Mouse (Mus musculus): ENCODE results near the gene Glt1d1. TPM values are rescaled to one million over a fixed set of nuclear protein-coding genes. Genes with fewer than 3 reads are reported as not detected.

The Glt1d1 gene
- total RNA-seq, 1 experiment: 12.3 TPM

GRCm38 (mm10) chr5:127631671-127632070 is 391 bp upstream of the Glt1d1 start:
- in situ Hi-C loops (cut with MboI; ENCODE audit: low sequenced_read_pairs in 2 of 2, unreplicated experiment in 2 of 2): no loop called here
- H3K27ac ChIP-seq (ENCODE audit: insufficient read depth, low read depth, low read length, poor library complexity, severe bottlenecking): no peak overlapping the region
- DNase-seq (ENCODE audit: low read depth, low spot score): no peak

DNA sequence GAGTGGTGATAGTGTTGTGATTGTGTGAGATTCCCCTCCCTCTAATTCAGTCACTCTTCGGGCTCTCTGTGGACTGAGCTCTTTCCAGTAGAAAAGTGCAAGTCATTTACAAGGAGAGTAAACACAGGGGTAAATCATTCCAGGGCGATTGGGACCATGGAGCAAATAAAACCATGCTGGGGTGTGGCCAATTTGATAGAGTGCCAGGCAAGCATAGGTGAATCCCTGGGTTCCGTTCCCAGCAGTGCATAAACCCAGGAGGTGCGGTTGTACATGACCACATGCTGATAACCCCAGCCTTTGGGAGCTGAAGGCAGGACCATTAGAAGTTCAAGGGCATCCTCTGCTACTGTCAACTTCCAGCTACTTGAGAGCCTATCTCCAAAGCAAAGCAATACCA is 1.1 kb downstream of the Glt1d1 start:
- no peak for TF ChIP-seq CHD2 (IDR thresholded peaks at IDR 0.05; ENCODE audit: low read depth, low read length)
- TF ChIP-seq ZC3H11A (IDR thresholded peaks at IDR 0.05; ENCODE audit: borderline replicate concordance, low read depth, low read length): no peak
- no peak for TF ChIP-seq MAFK (IDR thresholded peaks at IDR 0.05; ENCODE audit: insufficient read depth, low read depth, low read length)
- H3K36me3 ChIP-seq (ENCODE audit: control insufficient read depth, insufficient read depth, low read length, poor library complexity, severe bottlenecking): no peaks in the 10 kb centered on the region
- H3K9me3 ChIP-seq (ENCODE audit: control insufficient read depth, insufficient read depth, low read depth, low read length): no peaks in the 10 kb centered on the region
- H3K27ac ChIP-seq (ENCODE audit: insufficient read depth, low read depth, low read length, poor library complexity, severe bottlenecking): no peak overlapping the region
- peak overlapping the region; percentile 82; the same call in 1 of the 2 replicates for H3K9ac ChIP-seq (ENCODE audit: insufficient read depth, low read depth, low read length, poor library complexity, severe bottlenecking)
- no peak for DNase-seq (ENCODE audit: low read depth, low spot score)
- H3K4me3 ChIP-seq (ENCODE audit: insufficient read depth in 1 of 2, low read depth in 1 of 2, low read length in 2 of 2, poor library complexity in 1 of 2, severe bottlenecking in 1 of 2): peak overlapping the region; percentile 81 to 97
- in situ Hi-C loops (cut with MboI; ENCODE audit: low sequenced_read_pairs in 2 of 2, unreplicated experiment in 2 of 2): no loop called here
- H3K4me1 ChIP-seq (ENCODE audit: control insufficient read depth in 2 of 2, insufficient read depth in 2 of 2, low read length in 2 of 2, poor library complexity in 1 of 2): peaks cover 5 to 30% of the 10 kb centered on the region in 2 experiments

More at GRCm38 (mm10) chr5:127631671-127632070, 391 bp upstream of the Glt1d1 start:
- Histone ChIP-seq H3K4me1 (ENCODE audit: control insufficient read depth in 2 of 2, insufficient read depth in 2 of 2, low read length in 2 of 2, poor library complexity in 1 of 2) (peaks cover 2 to 17% of the 10 kb centered on the region in 2 experiments; a peak in 3 of 4 replicates), H3K4me3 (ENCODE audit: insufficient read depth in 1 of 2, low read depth in 1 of 2, low read length in 2 of 2, poor library complexity in 1 of 2, severe bottlenecking in 1 of 2) (peak overlapping the region; percentile 81 to 97), H3K36me3 (ENCODE audit: control insufficient read depth, insufficient read depth, low read length, poor library complexity, severe bottlenecking) (no peaks in the 10 kb centered on the region), H3K9me3 (ENCODE audit: control insufficient read depth, insufficient read depth, low read depth, low read length) (no peaks in the 10 kb centered on the region), H3K9ac (ENCODE audit: insufficient read depth, low read depth, low read length, poor library complexity, severe bottlenecking) (peak overlapping the region; percentile 9; the same call in 1 of the 2 replicates)
- TF ChIP-seq ZNF384 (IDR thresholded peaks at IDR 0.05; ENCODE audit: low read depth, low read length) (no peak), MAFK (IDR thresholded peaks at IDR 0.05; ENCODE audit: insufficient read depth, low read depth, low read length) (no peak), ZC3H11A (IDR thresholded peaks at IDR 0.05; ENCODE audit: borderline replicate concordance, low read depth, low read length) (no peak), HCFC1 (IDR thresholded peaks at IDR 0.05; ENCODE audit: borderline replicate concordance, insufficient read depth, low read length) (no peak), CHD2 (IDR thresholded peaks at IDR 0.05; ENCODE audit: low read depth, low read length) (no peak)

- TF ChIP-seq MAFK (IDR thresholded peaks at IDR 0.05; ENCODE audit: insufficient read depth, low read depth, low read length) (no peak), ZC3H11A (IDR thresholded peaks at IDR 0.05; ENCODE audit: borderline replicate concordance, low read depth, low read length) (no peak), ZNF384 (IDR thresholded peaks at IDR 0.05; ENCODE audit: low read depth, low read length) (no peak)
- Histone ChIP-seq H3K4me3 (ENCODE audit: insufficient read depth in 1 of 2, low read depth in 1 of 2, low read length in 2 of 2, poor library complexity in 1 of 2, severe bottlenecking in 1 of 2) (peak overlapping the region; percentile 81 to 97; a peak in 2 of 4 replicates), H3K9ac (ENCODE audit: insufficient read depth, low read depth, low read length, poor library complexity, severe bottlenecking) (no peak overlapping the region), H3K36me3 (ENCODE audit: control insufficient read depth, insufficient read depth, low read length, poor library complexity, severe bottlenecking) (no peaks in the 10 kb centered on the region), H3K9me3 (ENCODE audit: control insufficient read depth, insufficient read depth, low read depth, low read length) (no peaks in the 10 kb centered on the region), H3K4me1 (ENCODE audit: control insufficient read depth in 2 of 2, insufficient read depth in 2 of 2, low read length in 2 of 2, poor library complexity in 1 of 2) (peaks cover 6 to 35% of the 10 kb centered on the region in 2 experiments), H3K27ac (ENCODE audit: insufficient read depth, low read depth, low read length, poor library complexity, severe bottlenecking) (no peak overlapping the region)
- in situ Hi-C loops (cut with MboI; ENCODE audit: low sequenced_read_pairs in 2 of 2, unreplicated experiment in 2 of 2): no loop called here
- no peak for DNase-seq (ENCODE audit: low read depth, low spot score)
Measured at GRCm38 (mm10) chr5:127633666-127634065, 1.6 kb downstream of the Glt1d1 start.

DNA sequence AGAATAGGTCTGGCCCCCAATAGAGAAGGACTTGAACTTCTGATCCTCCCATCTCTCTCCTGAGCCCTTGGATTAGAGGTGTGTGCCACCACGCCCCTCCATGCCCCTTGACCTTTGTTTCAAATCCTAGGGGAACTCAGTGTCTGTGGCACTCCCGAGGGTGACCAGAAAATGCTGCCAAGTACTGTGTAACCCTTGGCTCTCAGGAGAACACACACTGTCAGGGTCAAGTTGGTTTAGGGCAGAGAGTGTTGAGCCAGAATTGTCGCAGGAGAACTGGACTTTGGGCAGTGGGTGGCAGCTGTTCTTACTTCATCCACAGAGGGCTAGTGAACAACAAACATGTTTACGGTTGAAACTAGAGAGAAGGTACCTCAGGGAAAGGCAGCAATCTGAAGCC is 5.6 kb downstream of the Glt1d1 start:
- Histone ChIP-seq H3K4me1 (ENCODE audit: control insufficient read depth in 2 of 2, insufficient read depth in 2 of 2, low read length in 2 of 2, poor library complexity in 1 of 2) (peaks cover 3 to 30% of the 10 kb centered on the region in 2 experiments), H3K36me3 (ENCODE audit: control insufficient read depth, insufficient read depth, low read length, poor library complexity, severe bottlenecking) (peaks cover 3% of the 10 kb centered on the region; the same call in 1 of the 2 replicates), H3K27ac (ENCODE audit: insufficient read depth, low read depth, low read length, poor library complexity, severe bottlenecking) (0 out of 2 replicates have a peak overlapping the region, but pooled peaks have one; percentile 12), H3K9me3 (ENCODE audit: control insufficient read depth, insufficient read depth, low read depth, low read length) (no peaks in the 10 kb centered on the region), H3K4me3 (ENCODE audit: insufficient read depth in 1 of 2, low read depth in 1 of 2, low read length in 2 of 2, poor library complexity in 1 of 2, severe bottlenecking in 1 of 2) (no peak overlapping the region), H3K9ac (ENCODE audit: insufficient read depth, low read depth, low read length, poor library complexity, severe bottlenecking) (no peak overlapping the region)
- TF ChIP-seq ZC3H11A (IDR thresholded peaks at IDR 0.05; ENCODE audit: borderline replicate concordance, low read depth, low read length) (no peak), CHD2 (IDR thresholded peaks at IDR 0.05; ENCODE audit: low read depth, low read length) (no peak), ZNF384 (IDR thresholded peaks at IDR 0.05; ENCODE audit: low read depth, low read length) (no peak), HCFC1 (IDR thresholded peaks at IDR 0.05; ENCODE audit: borderline replicate concordance, insufficient read depth, low read length) (no peak), MAFK (IDR thresholded peaks at IDR 0.05; ENCODE audit: insufficient read depth, low read depth, low read length) (no peak)
- in situ Hi-C loops (cut with MboI; ENCODE audit: low sequenced_read_pairs in 2 of 2, unreplicated experiment in 2 of 2): no loop called here
- DNase-seq (ENCODE audit: low read depth, low spot score): no peak

- in situ Hi-C loops (cut with MboI; ENCODE audit: low sequenced_read_pairs in 2 of 2, unreplicated experiment in 2 of 2): no loop called here
- no peak overlapping the region for H3K9ac ChIP-seq (ENCODE audit: insufficient read depth, low read depth, low read length, poor library complexity, severe bottlenecking)
- no peak for DNase-seq (ENCODE audit: low read depth, low spot score)
Measured at GRCm38 (mm10) chr5:127638177-127638576, 6.1 kb downstream of the Glt1d1 start.

More at GRCm38 (mm10) chr5:127638177-127638576, 6.1 kb downstream of the Glt1d1 start:
- TF ChIP-seq ZC3H11A (IDR thresholded peaks at IDR 0.05; ENCODE audit: borderline replicate concordance, low read depth, low read length): no peak
- TF ChIP-seq HCFC1 (IDR thresholded peaks at IDR 0.05; ENCODE audit: borderline replicate concordance, insufficient read depth, low read length): no peak
- TF ChIP-seq ZNF384 (IDR thresholded peaks at IDR 0.05; ENCODE audit: low read depth, low read length): no peak
- TF ChIP-seq CHD2 (IDR thresholded peaks at IDR 0.05; ENCODE audit: low read depth, low read length): no peak
- TF ChIP-seq MAFK (IDR thresholded peaks at IDR 0.05; ENCODE audit: insufficient read depth, low read depth, low read length): no peak
- H3K4me1 ChIP-seq (ENCODE audit: control insufficient read depth in 2 of 2, insufficient read depth in 2 of 2, low read length in 2 of 2, poor library complexity in 1 of 2): peaks cover 3 to 29% of the 10 kb centered on the region in 2 experiments
- peak overlapping the region; percentile 74; the same call in 1 of the 2 replicates for H3K27ac ChIP-seq (ENCODE audit: insufficient read depth, low read depth, low read length, poor library complexity, severe bottlenecking)
- no peaks in the 10 kb centered on the region for H3K9me3 ChIP-seq (ENCODE audit: control insufficient read depth, insufficient read depth, low read depth, low read length)
- H3K4me3 ChIP-seq (ENCODE audit: insufficient read depth in 1 of 2, low read depth in 1 of 2, low read length in 2 of 2, poor library complexity in 1 of 2, severe bottlenecking in 1 of 2): no peak overlapping the region
- peaks cover 6% of the 10 kb centered on the region; the same call in 1 of the 2 replicates for H3K36me3 ChIP-seq (ENCODE audit: control insufficient read depth, insufficient read depth, low read length, poor library complexity, severe bottlenecking)
